Mouse (Mus musculus): Measurements from ENCODE around the gene Dach1.

Dach1 gene

GRCm38 (mm10) chr14:98109929-98110328 is 59.6 kb downstream of the Dach1 start:
- no peak for DNase-seq (ENCODE audit: low read depth in 1 of 2, low spot score in 2 of 2)

- no peak for DNase-seq (ENCODE audit: low read depth in 1 of 2, low spot score in 2 of 2)
Measured at GRCm38 (mm10) chr14:98108764-98109163, 60.8 kb downstream of the Dach1 start.

- DNase-seq (ENCODE audit: low read depth in 1 of 2, low spot score in 2 of 2), result no peak
Measured at GRCm38 (mm10) chr14:98106208-98106607, 63.4 kb downstream of the Dach1 start.

- DNase-seq (ENCODE audit: low read depth in 1 of 2, low spot score in 2 of 2), result no peak
Measured at GRCm38 (mm10) chr14:98104314-98104955, 65.1 kb downstream of the Dach1 start.

- DNase-seq (ENCODE audit: low read depth in 1 of 2, low spot score in 2 of 2), result no peak
Measured at GRCm38 (mm10) chr14:98095229-98095628, 74.3 kb downstream of the Dach1 start.

- DNase-seq (ENCODE audit: low read depth in 1 of 2, low spot score in 2 of 2), result no peak
Measured at GRCm38 (mm10) chr14:98089246-98089645, 80.3 kb downstream of the Dach1 start.

GRCm38 (mm10) chr14:98087355-98087754 is 82.2 kb downstream of the Dach1 start:
- no peak for DNase-seq (ENCODE audit: low read depth in 1 of 2, low spot score in 2 of 2)

- DNase-seq (ENCODE audit: low read depth in 1 of 2, low spot score in 2 of 2), result no peak
Measured at GRCm38 (mm10) chr14:98086794-98087193, 82.8 kb downstream of the Dach1 start.

- no peak for DNase-seq (ENCODE audit: low read depth in 1 of 2, low spot score in 2 of 2)
Measured at GRCm38 (mm10) chr14:98085141-98085540, 84.4 kb downstream of the Dach1 start.

GRCm38 (mm10) chr14:98084720-98085119 is 84.8 kb downstream of the Dach1 start:
- DNase-seq (ENCODE audit: low read depth in 1 of 2, low spot score in 2 of 2), result no peak

GRCm38 (mm10) chr14:98083419-98083818 is 86.1 kb downstream of the Dach1 start:
- no peak for DNase-seq (ENCODE audit: low read depth in 1 of 2, low spot score in 2 of 2)

- DNase-seq (ENCODE audit: low read depth in 1 of 2, low spot score in 2 of 2), result no peak
Measured at GRCm38 (mm10) chr14:98080014-98080413, 89.6 kb downstream of the Dach1 start.

GRCm38 (mm10) chr14:98077996-98078395 is 91.6 kb downstream of the Dach1 start:
- no peak for DNase-seq (ENCODE audit: low read depth in 1 of 2, low spot score in 2 of 2)

- no peak for DNase-seq (ENCODE audit: low read depth in 1 of 2, low spot score in 2 of 2)
Measured at GRCm38 (mm10) chr14:98073421-98074080, 96.0 kb downstream of the Dach1 start.

GRCm38 (mm10) chr14:98072647-98073420 is 96.7 kb downstream of the Dach1 start:
- DNase-seq (ENCODE audit: low read depth in 1 of 2, low spot score in 2 of 2), result no peak

GRCm38 (mm10) chr14:98071877-98072276 is 97.7 kb downstream of the Dach1 start:
- no peak for DNase-seq (ENCODE audit: low read depth in 1 of 2, low spot score in 2 of 2)

GRCm38 (mm10) chr14:98067273-98067905 is 102.2 kb downstream of the Dach1 start:
- DNase-seq (ENCODE audit: low read depth in 1 of 2, low spot score in 2 of 2), result no peak

GRCm38 (mm10) chr14:98064190-98064589 is 105.4 kb downstream of the Dach1 start:
- no peak for DNase-seq (ENCODE audit: low read depth in 1 of 2, low spot score in 2 of 2)

GRCm38 (mm10) chr14:98049329-98049728 is 120.2 kb downstream of the Dach1 start:
- no peak for DNase-seq (ENCODE audit: low read depth in 1 of 2, low spot score in 2 of 2)

- no peak for DNase-seq (ENCODE audit: low read depth in 1 of 2, low spot score in 2 of 2)
Measured at GRCm38 (mm10) chr14:98048403-98048802, 121.2 kb downstream of the Dach1 start.

- DNase-seq (ENCODE audit: low read depth in 1 of 2, low spot score in 2 of 2), result no peak
Measured at GRCm38 (mm10) chr14:98047670-98048069, 121.9 kb downstream of the Dach1 start.

GRCm38 (mm10) chr14:98046960-98047359 is 122.6 kb downstream of the Dach1 start:
- DNase-seq (ENCODE audit: low read depth in 1 of 2, low spot score in 2 of 2), result no peak
